Mouse (Mus musculus) forebrain, postnatal 0 days (tissue): ENCODE results near the gene Ksr2. TPM values are rescaled to one million over a fixed set of nuclear protein-coding genes. Genes with fewer than 3 reads are reported as not detected.

Experiments
- ATAC-seq: fragments of 200-750 bp; cut with Nextera tagmentation; 2 replicates; pipeline ENCODE4 v1.8.0; 2017; ENCODE audit warnings: mild to moderate bottlenecking, moderate library complexity
- DNase-seq: peaks from one replicate; pipeline ENCODE4 v3.0.0-alpha.2; 2015
- H3K27ac ChIP-seq: fragments of 300-500 bp; sonication (generic); 2 replicates; pipeline ENCODE4 v1.5.1; 2014; ENCODE audit warnings: low read depth, mild to moderate bottlenecking, antibody characterized with exemption, low read length, moderate library complexity, mixed read lengths
- H3K27me3 ChIP-seq: fragments of 300-500 bp; sonication (generic); 2 replicates; pipeline ENCODE4 v1.6.1; 2014; ENCODE audit warnings: mild to moderate bottlenecking, low read length, mixed read lengths; ENCODE audit not compliant: insufficient read depth
- H3K36me3 ChIP-seq: fragments of 300-500 bp; sonication (generic); 2 replicates; pipeline ENCODE4 v1.6.1; 2014; ENCODE audit warnings: mild to moderate bottlenecking, moderate library complexity; ENCODE audit not compliant: insufficient read depth
- H3K4me1 ChIP-seq: fragments of 300-500 bp; sonication (generic); 2 replicates; pipeline ENCODE4 v1.6.1; 2014; ENCODE audit warnings: antibody characterized with exemption; ENCODE audit not compliant: insufficient read depth
- H3K4me2 ChIP-seq: fragments of 300-500 bp; sonication (generic); 2 replicates; pipeline ENCODE4 v1.6.1; 2014; ENCODE audit warnings: low read depth, mild to moderate bottlenecking, moderate library complexity
- H3K4me3 ChIP-seq: fragments of 300-500 bp; sonication (generic); 2 replicates; pipeline ENCODE4 v1.5.1; 2014; ENCODE audit warnings: low read depth, low read length, mixed read lengths
- H3K9ac ChIP-seq: fragments of 300-500 bp; sonication (generic); 2 replicates; pipeline ENCODE4 v1.6.1; 2014; ENCODE audit warnings: mild to moderate bottlenecking
- H3K9me3 ChIP-seq: fragments of 300-500 bp; sonication (generic); 2 replicates; pipeline ENCODE4 v1.6.1; 2016; ENCODE audit warnings: low read length
- CTCF ChIP-seq: sonication (generic); IDR thresholded peaks from 2 replicates; pipeline ENCODE4 v1.5.1; 2016; ENCODE audit warnings: antibody characterized with exemption, control low read depth, low read depth
- WGBS: fragments of 180-500 bp; shearing (Covaris S2); extraction: QIAGEN DNeasy Blood & Tissue Kit; methylation state at CpG from one replicate; pipeline ENCODE4 v1.1.7; 2014; 5-methylcytosine and 5-hydroxymethylcytosine counted together
- polyA plus RNA-seq: library from polyadenylated mRNA; unstranded; fragments of >200 nt; fragmentation: Nextera tagmentation; extraction: Ambion mirVana; gene quantifications from 2 replicates; pipeline ENCODE4 v1.2.1, GENCODE M21; 2015
- total RNA-seq: library from RNA; depleted of rRNA; stranded (reverse); fragments of >200 nt; gene quantifications from 2 replicates; pipeline ENCODE4 v1.2.3, GENCODE M21; 2014; rRNA removed

The Ksr2 gene
- total RNA-seq = 6.8 and 9.2 TPM in 2 replicates
- 2.5 and 5.4 TPM in 2 replicates for polyA plus RNA-seq

DNA sequence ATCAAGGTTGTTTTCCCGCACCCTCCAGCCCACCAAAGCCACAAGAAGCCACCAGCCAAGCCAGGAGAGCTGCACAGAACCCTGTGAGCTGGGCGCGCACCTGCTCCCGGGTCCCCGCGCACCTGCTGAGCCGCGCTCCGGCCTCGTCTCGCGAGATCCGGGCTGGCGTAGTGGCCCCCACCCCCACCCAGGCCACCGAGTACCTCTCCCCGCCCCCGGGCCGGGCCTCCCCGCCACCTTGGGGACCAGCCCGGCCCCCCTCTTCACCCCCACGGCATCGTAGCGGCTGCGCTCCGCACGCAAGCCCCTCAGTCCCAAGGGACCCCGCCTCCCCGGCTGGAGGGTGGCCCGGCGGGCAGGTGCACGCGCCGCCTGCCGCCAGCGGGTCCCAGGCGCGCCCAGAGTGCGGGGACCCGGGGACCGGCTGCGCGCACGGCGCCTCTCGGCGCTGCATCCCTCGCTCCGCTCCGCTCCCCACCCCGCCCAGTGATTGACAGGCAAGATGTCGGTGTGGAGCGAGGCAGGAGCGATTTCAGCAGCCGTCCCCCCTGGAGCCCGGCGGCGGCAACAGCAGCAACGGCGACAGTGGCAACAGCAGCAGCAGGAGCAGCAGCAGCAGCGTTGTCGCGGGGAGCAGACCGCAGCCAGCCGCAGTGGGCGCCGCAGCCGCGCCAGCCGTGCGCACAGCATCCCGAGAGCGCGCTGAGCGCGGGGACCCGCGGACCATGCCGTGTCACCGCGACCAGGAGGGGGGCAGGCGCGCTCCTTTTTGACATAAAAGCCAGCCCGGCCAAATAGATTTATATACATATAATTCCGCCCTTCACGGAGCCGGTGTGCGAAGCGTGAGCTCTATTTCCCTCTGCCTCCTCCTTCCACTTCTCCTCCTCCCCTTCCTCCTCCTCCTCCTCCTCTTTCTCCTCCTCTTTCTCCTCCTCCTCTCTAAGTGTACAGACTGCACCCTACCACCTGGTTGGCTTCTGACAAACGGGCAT lies at the start of gene Ksr2:
TSS of gene Ksr2 (plus strand) at position 494 of the 995 bp plus-strand sequence.
- Histone ChIP-seq H3K36me3 (no peaks in the 10 kb centered on the region), H3K4me2 (peak within 1 kb of the TSS; percentile 73), H3K9ac (peak within 1 kb of the TSS; percentile 84), H3K27me3 (no peaks in the 10 kb centered on the region), H3K27ac (peak within 1 kb of the TSS; percentile 97), H3K9me3 (no peaks in the 10 kb centered on the region), H3K4me1 (no peaks in the 10 kb centered on the region), H3K4me3 (peak within 1 kb of the TSS; percentile 75)
- TF ChIP-seq CTCF = peak; percentile 40; the same call in 1 of the 2 replicates
- DNase-seq = peak; percentile 88
- peak; percentile 94 for ATAC-seq
- WGBS = 4% methylated on average over 84 of the region's 89 CpGs

DNA sequence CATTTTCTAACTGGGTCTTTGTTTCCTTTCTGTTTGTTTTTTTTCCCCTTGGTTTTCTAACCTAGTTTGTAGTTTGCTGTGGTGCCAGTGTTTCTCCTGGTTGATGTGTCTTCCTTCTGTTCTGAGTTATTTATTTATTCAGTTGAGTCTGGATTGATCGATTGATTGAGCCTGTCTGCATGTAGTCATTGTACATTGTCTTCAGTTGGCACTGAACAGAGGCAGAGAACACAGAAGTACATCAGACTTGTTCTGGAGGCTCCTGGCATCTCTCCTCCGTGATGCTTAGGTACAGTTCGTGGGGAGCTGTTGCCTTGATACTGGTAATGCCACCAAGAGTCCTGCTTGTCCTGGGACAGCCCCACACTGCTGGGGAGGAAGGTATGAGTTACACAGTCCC lies 49.0 kb upstream of the Ksr2 start:
- no peak for ATAC-seq
- WGBS = 84% methylated on average over 3 of the region's 3 CpGs

DNA sequence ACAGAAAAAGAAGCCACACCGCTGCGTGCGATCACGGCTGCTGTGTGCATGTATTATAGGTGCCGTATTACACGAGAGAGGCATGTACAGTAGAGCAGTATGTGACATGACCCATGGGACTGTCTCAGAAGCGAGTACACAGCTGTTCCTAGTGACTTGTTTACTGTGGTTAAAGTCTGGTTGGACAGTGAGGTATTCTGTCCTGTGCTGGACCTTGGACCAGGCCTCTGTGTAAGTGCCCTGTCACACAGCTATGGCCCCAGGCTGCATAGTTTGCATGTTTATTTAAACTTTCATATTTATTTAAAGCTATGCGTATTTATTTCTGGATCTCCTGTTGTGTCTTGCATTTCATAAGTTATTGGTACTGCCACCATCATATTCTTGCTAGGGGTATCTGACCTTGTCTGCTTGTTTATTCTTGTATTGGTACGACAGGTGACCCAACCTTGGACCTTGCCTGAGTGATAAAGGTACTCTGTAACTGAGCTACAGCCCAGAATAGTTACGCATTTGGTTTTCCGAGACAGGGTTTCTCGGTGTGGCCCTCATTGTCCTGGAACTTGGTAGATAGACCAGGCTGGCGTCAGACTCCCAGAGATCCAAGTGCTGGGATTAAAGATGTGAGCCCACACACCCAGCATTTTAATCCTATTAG lies 47.8 kb upstream of the Ksr2 start:
- no peaks in the 10 kb centered on the region for H3K27me3 ChIP-seq
- no peaks in the 10 kb centered on the region for H3K9me3 ChIP-seq
- TF ChIP-seq CTCF = no peak
- WGBS = 91% methylated on average over 13 of the region's 13 CpGs
- no peak overlapping the region for H3K9ac ChIP-seq
- H3K4me3 ChIP-seq = no peak overlapping the region
- no peak overlapping the region for H3K27ac ChIP-seq
- DNase-seq (no peak), ATAC-seq (no peak)
- peaks cover 68% of the 10 kb centered on the region for H3K36me3 ChIP-seq
- H3K4me1 ChIP-seq = peaks cover under 1% of the 10 kb centered on the region
- no peak overlapping the region for H3K4me2 ChIP-seq

More for the DNA sequence above, 49.0 kb upstream of the Ksr2 start:
- DNase-seq = no peak
- H3K27me3 ChIP-seq = no peaks in the 10 kb centered on the region
- no peak overlapping the region for H3K4me2 ChIP-seq
- no peak overlapping the region for H3K4me3 ChIP-seq
- no peak overlapping the region for H3K9ac ChIP-seq
- H3K36me3 ChIP-seq = peaks cover 56% of the 10 kb centered on the region
- H3K27ac ChIP-seq = no peak overlapping the region
- no peaks in the 10 kb centered on the region for H3K9me3 ChIP-seq
- no peak for TF ChIP-seq CTCF
- peaks cover 11% of the 10 kb centered on the region for H3K4me1 ChIP-seq

DNA sequence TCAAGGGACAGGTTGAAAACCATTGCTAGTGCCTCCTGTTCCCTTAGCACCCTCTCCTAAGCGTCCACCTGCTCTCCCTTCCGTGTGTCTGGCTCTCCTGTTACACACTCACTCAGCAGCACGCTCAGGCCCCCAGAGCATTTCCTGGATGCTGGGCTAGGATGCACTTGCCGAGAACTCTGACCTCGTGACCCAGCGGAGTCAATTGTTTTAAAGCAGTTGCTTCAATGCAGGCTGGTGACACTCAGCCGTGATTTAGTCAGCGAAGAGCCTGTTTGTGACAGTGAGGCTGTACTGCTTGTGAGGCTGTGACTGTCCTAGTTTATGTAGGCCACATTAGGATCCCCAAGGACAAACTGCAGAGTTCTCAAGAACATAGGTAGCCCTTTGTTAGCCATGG lies 46.6 kb upstream of the Ksr2 start:
- 68% methylated on average over 8 of the region's 8 CpGs for WGBS
- H3K4me3 ChIP-seq = no peak overlapping the region
- peaks cover 80% of the 10 kb centered on the region for H3K36me3 ChIP-seq
- no peak overlapping the region for H3K27ac ChIP-seq
- no peaks in the 10 kb centered on the region for H3K9me3 ChIP-seq
- no peaks in the 10 kb centered on the region for H3K4me1 ChIP-seq
- no peaks in the 10 kb centered on the region for H3K27me3 ChIP-seq
- ATAC-seq = no peak
- no peak overlapping the region for H3K4me2 ChIP-seq
- no peak overlapping the region for H3K9ac ChIP-seq
- no peak for DNase-seq
- TF ChIP-seq CTCF = no peak

DNA sequence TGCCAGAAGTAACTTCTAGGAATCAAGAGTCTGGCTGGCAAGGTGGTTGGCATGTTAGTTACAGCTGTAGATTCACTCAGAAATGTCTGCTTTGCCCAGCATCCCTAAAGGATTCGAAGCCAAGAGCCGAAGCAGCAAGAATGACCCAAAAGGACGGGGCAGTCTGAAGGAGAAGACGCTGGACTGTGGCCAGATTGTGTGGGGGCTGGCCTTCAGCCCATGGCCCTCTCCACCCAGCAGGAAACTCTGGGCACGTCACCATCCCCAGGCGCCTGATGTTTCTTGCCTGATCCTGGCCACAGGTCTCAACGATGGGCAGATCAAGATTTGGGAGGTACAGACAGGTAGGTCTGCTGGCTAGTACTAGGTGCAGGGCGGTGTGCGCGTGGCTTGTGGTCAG lies 43.2 kb upstream of the Ksr2 start:
- Histone ChIP-seq H3K4me3 (no peak overlapping the region), H3K9me3 (no peaks in the 10 kb centered on the region), H3K4me2 (no peak overlapping the region), H3K27ac (no peak overlapping the region), H3K9ac (no peak overlapping the region), H3K36me3 (peaks cover 83% of the 10 kb centered on the region), H3K4me1 (no peaks in the 10 kb centered on the region), H3K27me3 (no peaks in the 10 kb centered on the region)
- TF ChIP-seq CTCF = no peak
- ATAC-seq (no peak), DNase-seq (no peak)
- 73% methylated on average over 10 of the region's 10 CpGs for WGBS

DNA sequence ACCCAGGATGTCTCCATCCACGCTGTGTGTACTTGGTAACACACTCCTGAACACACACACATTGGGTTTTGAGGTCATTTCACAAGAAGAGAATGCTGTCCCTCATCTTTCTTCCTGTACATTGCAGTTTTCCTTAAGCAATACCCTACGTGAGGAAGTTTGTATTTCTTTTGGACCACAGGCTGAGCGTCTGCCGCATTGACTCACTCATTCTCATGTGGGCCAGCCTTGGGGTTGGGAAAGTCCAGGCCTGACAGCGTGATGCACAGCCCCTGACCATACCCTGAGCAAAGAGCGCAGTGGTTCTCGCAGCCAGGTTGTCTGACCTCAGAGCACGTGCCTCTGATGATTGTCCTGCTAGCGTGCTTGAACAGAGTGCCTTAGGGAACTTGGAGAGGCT lies 40.4 kb upstream of the Ksr2 start:
- no peak overlapping the region for H3K4me3 ChIP-seq
- TF ChIP-seq CTCF = no peak
- ATAC-seq (no peak), DNase-seq (no peak)
- H3K9me3 ChIP-seq = no peaks in the 10 kb centered on the region
- no peak overlapping the region for H3K27ac ChIP-seq
- WGBS = 96% methylated on average over 9 of the region's 9 CpGs
- H3K9ac ChIP-seq = no peak overlapping the region
- H3K27me3 ChIP-seq = no peaks in the 10 kb centered on the region
- H3K4me1 ChIP-seq = no peaks in the 10 kb centered on the region
- no peak overlapping the region for H3K4me2 ChIP-seq
- H3K36me3 ChIP-seq = peaks cover 92% of the 10 kb centered on the region
